Mouse (Mus musculus) heart, embryonic 14.5 days (tissue): ENCODE results near the gene Atxn1l. TPM values are rescaled to one million over a fixed set of nuclear protein-coding genes. Genes with fewer than 3 reads are reported as not detected.

ENCODE experiments used
- ATAC-seq: fragments of 200-750 bp; cut with Nextera tagmentation; 2 replicates; pipeline ENCODE4 v1.8.0; 2017; ENCODE audit warnings: low read depth, moderate TSS enrichment; ENCODE audit not compliant: insufficient number of reproducible peaks, insufficient read depth, low FRiP score
- H3K27ac ChIP-seq, 2 experiments: fragments of 200-500 bp in 1 of 2; fragments of 300-500 bp in 1 of 2; sonication (generic) in 1 of 2; replicated peaks in 1 of 2; 2 replicates each; pipeline ENCODE4 v1.5.1; 2012 to 2014; ENCODE audit warnings: low read depth in 2 of 2, low read length in 2 of 2, control low read depth in 1 of 2, mild to moderate bottlenecking in 1 of 2, mixed read lengths in 1 of 2; ENCODE audit not compliant: control insufficient read depth in 1 of 2, insufficient read depth in 1 of 2
- H3K27me3 ChIP-seq: fragments of 300-500 bp; sonication (generic); 2 replicates; pipeline ENCODE4 v1.6.1; 2014; ENCODE audit warnings: mild to moderate bottlenecking, low read length, control low read depth; ENCODE audit not compliant: control insufficient read depth, insufficient read depth
- H3K36me3 ChIP-seq: fragments of 300-500 bp; sonication (generic); 2 replicates; pipeline ENCODE4 v1.6.1; 2014; ENCODE audit warnings: mild to moderate bottlenecking, control low read depth, low read length, mixed read lengths; ENCODE audit not compliant: control insufficient read depth, insufficient read depth
- H3K4me1 ChIP-seq, 2 experiments: fragments of 200-500 bp in 1 of 2; fragments of 300-500 bp in 1 of 2; sonication (generic) in 1 of 2; 2 replicates each; pipeline ENCODE4 v1.6.1; 2012 to 2014; ENCODE audit warnings: low read length in 2 of 2, control low read depth in 1 of 2, mixed read lengths in 1 of 2; ENCODE audit not compliant: control insufficient read depth in 2 of 2, insufficient read depth in 2 of 2
- H3K4me2 ChIP-seq: fragments of 300-500 bp; sonication (generic); 2 replicates; pipeline ENCODE4 v1.6.1; 2014; ENCODE audit warnings: mild to moderate bottlenecking, low read length
- H3K4me3 ChIP-seq, 2 experiments: fragments of 200-500 bp in 1 of 2; fragments of 300-500 bp in 1 of 2; sonication (generic) in 1 of 2; 2 replicates each; pipeline ENCODE4 v1.5.1; 2012 to 2014; ENCODE audit warnings: low read length in 2 of 2, mild to moderate bottlenecking in 2 of 2, control low read depth in 1 of 2, low read depth in 1 of 2, moderate library complexity in 1 of 2; ENCODE audit not compliant: control insufficient read depth in 1 of 2, insufficient read depth in 1 of 2
- H3K9ac ChIP-seq: fragments of 300-500 bp; sonication (generic); 2 replicates; pipeline ENCODE4 v1.6.1; 2014; ENCODE audit warnings: mild to moderate bottlenecking, low read length
- H3K9me3 ChIP-seq: fragments of 300-500 bp; sonication (generic); 2 replicates; pipeline ENCODE4 v1.6.1; 2016; ENCODE audit warnings: low read length, control low read depth; ENCODE audit not compliant: control insufficient read depth
- whole genome bisulfite sequencing: fragments of 180-500 bp; shearing (Covaris S2); extraction: QIAGEN DNeasy Blood & Tissue Kit; methylation state at CpG from one replicate; pipeline ENCODE4 v1.1.7; 2014; 5-methylcytosine and 5-hydroxymethylcytosine counted together
- polyA plus RNA-seq: library from polyadenylated mRNA; unstranded; fragments of >200 nt; fragmentation: Nextera tagmentation; extraction: Ambion mirVana; gene quantifications from 2 replicates; pipeline ENCODE4 v1.2.1, GENCODE M21; 2014

Atxn1l gene
- 4.7 and 4.8 TPM in 2 replicates for polyA plus RNA-seq

GRCm38 (mm10) chr8:109737237-109738048, at the start of gene Atxn1l:
Atxn1l (minus strand) TSS chr8:109737739.
- H3K9ac ChIP-seq = peak within 1 kb of the TSS; percentile 97
- H3K9me3 ChIP-seq = no peaks in the 10 kb centered on the region
- peak; percentile 90 for ATAC-seq
- peak within 1 kb of the TSS; percentile 84 to 90 for H3K4me3 ChIP-seq
- WGBS = under 1% methylated on average over 59 of the region's 59 CpGs
- H3K36me3 ChIP-seq = peaks cover 27% of the 10 kb centered on the region
- H3K27me3 ChIP-seq = no peaks in the 10 kb centered on the region
- H3K27ac ChIP-seq = peak within 1 kb of the TSS; percentile 30 to 78
- peaks cover 0 to 11% of the 10 kb centered on the region in 2 experiments; a peak in 2 of 4 replicates for H3K4me1 ChIP-seq
- peak within 1 kb of the TSS; percentile 73 for H3K4me2 ChIP-seq

GRCm38 (mm10) chr8:109780548-109780947, 43.0 kb upstream of the Atxn1l start:
- Histone ChIP-seq H3K9me3 (no peaks in the 10 kb centered on the region), H3K4me2 (peak overlapping the region; percentile 88), H3K36me3 (no peaks in the 10 kb centered on the region), H3K4me1 (peaks cover 2 to 17% of the 10 kb centered on the region in 2 experiments; a peak in 3 of 4 replicates), H3K4me3 (peak overlapping the region in 1 of 2 experiments; percentile 95; a peak in 1 of 4 replicates), H3K9ac (peak overlapping the region; percentile 97; the same call in 1 of the 2 replicates), H3K27me3 (no peaks in the 10 kb centered on the region; the same call in 1 of the 2 replicates), H3K27ac (no peak overlapping the region)
- WGBS = 27% methylated on average over 4 of the region's 4 CpGs
- no peak for ATAC-seq

GRCm38 (mm10) chr8:109779431-109780228, 42.1 kb upstream of the Atxn1l start:
- Histone ChIP-seq H3K4me3 (peak overlapping the region; percentile 95 to 96), H3K4me1 (peaks cover 2 to 17% of the 10 kb centered on the region in 2 experiments; a peak in 3 of 4 replicates), H3K36me3 (no peaks in the 10 kb centered on the region), H3K9ac (peak overlapping the region; percentile 97), H3K4me2 (peak overlapping the region; percentile 88), H3K9me3 (no peaks in the 10 kb centered on the region), H3K27ac (peak overlapping the region; percentile 94 to 98), H3K27me3 (no peaks in the 10 kb centered on the region; the same call in 1 of the 2 replicates)
- ATAC-seq = no peak
- 17% methylated on average over 24 of the region's 24 CpGs for WGBS

- under 1% methylated on average over 29 of the region's 32 CpGs for WGBS
- Histone ChIP-seq H3K27ac (peak overlapping the region; percentile 94 to 98), H3K27me3 (no peaks in the 10 kb centered on the region; the same call in 1 of the 2 replicates), H3K4me1 (peaks cover 2 to 17% of the 10 kb centered on the region in 2 experiments; a peak in 3 of 4 replicates), H3K9me3 (no peaks in the 10 kb centered on the region), H3K9ac (peak overlapping the region; percentile 97), H3K4me2 (peak overlapping the region; percentile 88), H3K36me3 (no peaks in the 10 kb centered on the region), H3K4me3 (peak overlapping the region; percentile 95 to 96)
- ATAC-seq = peak; percentile 70
Measured at GRCm38 (mm10) chr8:109778993-109779421, 41.5 kb upstream of the Atxn1l start.

- Histone ChIP-seq H3K9me3 (no peaks in the 10 kb centered on the region), H3K9ac (peak within 1 kb of the TSS; percentile 97), H3K27ac (peak within 1 kb of the TSS; percentile 94 to 98), H3K4me2 (peak within 1 kb of the TSS; percentile 88), H3K36me3 (no peaks in the 10 kb centered on the region), H3K27me3 (no peaks in the 10 kb centered on the region; the same call in 1 of the 2 replicates), H3K4me3 (peak within 1 kb of the TSS; percentile 95 to 96), H3K4me1 (peaks cover 2 to 17% of the 10 kb centered on the region in 2 experiments; a peak in 3 of 4 replicates)
- WGBS = under 1% methylated on average over 64 of the region's 64 CpGs
- peak; percentile 99 for ATAC-seq
Measured at GRCm38 (mm10) chr8:109778280-109778977, 40.9 kb upstream of the Atxn1l start, which contains the start of gene Ap1g1. Ap1g1 (plus strand) TSS chr8:109778554.

- WGBS = 28% methylated on average over 5 of the region's 5 CpGs
- Histone ChIP-seq H3K9me3 (no peaks in the 10 kb centered on the region), H3K36me3 (no peaks in the 10 kb centered on the region), H3K27ac (peak overlapping the region in 1 of 2 experiments; percentile 24; a peak in 1 of 4 replicates), H3K4me3 (peak overlapping the region in 1 of 2 experiments; percentile 95; a peak in 3 of 4 replicates), H3K9ac (peak overlapping the region; percentile 97), H3K4me2 (peak overlapping the region; percentile 88), H3K4me1 (peaks cover 2 to 17% of the 10 kb centered on the region in 2 experiments; a peak in 3 of 4 replicates), H3K27me3 (no peaks in the 10 kb centered on the region; the same call in 1 of the 2 replicates)
- ATAC-seq = no peak
Measured at GRCm38 (mm10) chr8:109777851-109778250, 40.3 kb upstream of the Atxn1l start.
